Mouse (Mus musculus): ENCODE results near the gene Sec24a. TPM values are rescaled to one million over a fixed set of nuclear protein-coding genes. Genes with fewer than 3 reads are reported as not detected.

The Sec24a gene
- total RNA-seq, 1 experiment, result 10.9 TPM

DNA sequence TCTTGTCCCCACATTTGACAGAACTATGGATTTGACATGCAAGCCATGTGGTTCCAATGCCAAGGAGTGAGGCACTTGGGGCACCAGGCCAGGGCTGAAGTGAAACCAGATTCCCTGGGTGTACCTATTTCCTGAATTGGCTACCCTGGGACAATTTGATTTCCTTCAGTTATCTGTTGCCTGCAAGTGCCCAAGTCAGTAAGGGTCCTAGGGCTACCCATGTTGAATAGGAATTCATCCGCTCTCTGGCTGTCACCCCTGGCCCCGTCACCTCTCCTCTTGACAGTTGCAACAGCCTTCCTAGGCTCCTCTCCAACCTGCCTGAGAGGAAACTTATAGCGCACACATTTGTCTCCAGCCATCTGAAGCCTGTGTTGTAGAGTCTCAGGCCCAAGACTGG is 108.5 kb downstream of the Sec24a start:
- in situ Hi-C loops (cut with MboI; ENCODE audit: low sequenced_read_pairs in 2 of 2, unreplicated experiment in 2 of 2), result no loop called here

GRCm38 (mm10) chr11:51653736-51654135 is 109.7 kb downstream of the Sec24a start:
- no peak overlapping the region for H3K27ac ChIP-seq (ENCODE audit: insufficient read depth, low read depth, low read length, poor library complexity, severe bottlenecking)
- H3K4me1 ChIP-seq (ENCODE audit: control insufficient read depth in 2 of 2, insufficient read depth in 2 of 2, low read length in 2 of 2, poor library complexity in 1 of 2), result peaks cover 1 to 9% of the 10 kb centered on the region in 2 experiments; a peak in 3 of 4 replicates
- no peak overlapping the region for H3K4me3 ChIP-seq (ENCODE audit: insufficient read depth in 1 of 2, low read depth in 1 of 2, low read length in 2 of 2, poor library complexity in 1 of 2, severe bottlenecking in 1 of 2)
- H3K9ac ChIP-seq (ENCODE audit: insufficient read depth, low read depth, low read length, poor library complexity, severe bottlenecking), result no peak overlapping the region
- TF ChIP-seq MAFK (IDR thresholded peaks at IDR 0.05; ENCODE audit: insufficient read depth, low read depth, low read length) (no peak), ZNF384 (IDR thresholded peaks at IDR 0.05; ENCODE audit: low read depth, low read length) (no peak), CHD2 (IDR thresholded peaks at IDR 0.05; ENCODE audit: low read depth, low read length) (no peak), ZC3H11A (IDR thresholded peaks at IDR 0.05; ENCODE audit: borderline replicate concordance, low read depth, low read length) (no peak), HCFC1 (IDR thresholded peaks at IDR 0.05; ENCODE audit: borderline replicate concordance, insufficient read depth, low read length) (no peak)
- in situ Hi-C loops (cut with MboI; ENCODE audit: low sequenced_read_pairs in 2 of 2, unreplicated experiment in 2 of 2), result no loop called here
- no peaks in the 10 kb centered on the region for H3K9me3 ChIP-seq (ENCODE audit: control insufficient read depth, insufficient read depth, low read depth, low read length)
- peaks cover 31% of the 10 kb centered on the region for H3K36me3 ChIP-seq (ENCODE audit: control insufficient read depth, insufficient read depth, low read length, poor library complexity, severe bottlenecking)
- DNase-seq (ENCODE audit: low read depth, low spot score), result no peak

More for the DNA sequence above, 108.5 kb downstream of the Sec24a start:
- TF ChIP-seq ZC3H11A (IDR thresholded peaks at IDR 0.05; ENCODE audit: borderline replicate concordance, low read depth, low read length) (no peak), HCFC1 (IDR thresholded peaks at IDR 0.05; ENCODE audit: borderline replicate concordance, insufficient read depth, low read length) (no peak), MAFK (IDR thresholded peaks at IDR 0.05; ENCODE audit: insufficient read depth, low read depth, low read length) (no peak), ZNF384 (IDR thresholded peaks at IDR 0.05; ENCODE audit: low read depth, low read length) (no peak), CHD2 (IDR thresholded peaks at IDR 0.05; ENCODE audit: low read depth, low read length) (no peak)
- no peaks in the 10 kb centered on the region for H3K9me3 ChIP-seq (ENCODE audit: control insufficient read depth, insufficient read depth, low read depth, low read length)
- peaks cover under 1 to 11% of the 10 kb centered on the region in 2 experiments; a peak in 3 of 4 replicates for H3K4me1 ChIP-seq (ENCODE audit: control insufficient read depth in 2 of 2, insufficient read depth in 2 of 2, low read length in 2 of 2, poor library complexity in 1 of 2)
- H3K27ac ChIP-seq (ENCODE audit: insufficient read depth, low read depth, low read length, poor library complexity, severe bottlenecking), result no peak overlapping the region
- H3K36me3 ChIP-seq (ENCODE audit: control insufficient read depth, insufficient read depth, low read length, poor library complexity, severe bottlenecking), result peaks cover 31% of the 10 kb centered on the region
- H3K4me3 ChIP-seq (ENCODE audit: insufficient read depth in 1 of 2, low read depth in 1 of 2, low read length in 2 of 2, poor library complexity in 1 of 2, severe bottlenecking in 1 of 2), result no peak overlapping the region
- no peak for DNase-seq (ENCODE audit: low read depth, low spot score)
- H3K9ac ChIP-seq (ENCODE audit: insufficient read depth, low read depth, low read length, poor library complexity, severe bottlenecking), result no peak overlapping the region

GRCm38 (mm10) chr11:51652889-51653418 is 110.5 kb downstream of the Sec24a start:
- DNase-seq (ENCODE audit: low read depth, low spot score), result no peak
- TF ChIP-seq ZC3H11A (IDR thresholded peaks at IDR 0.05; ENCODE audit: borderline replicate concordance, low read depth, low read length) (no peak), MAFK (IDR thresholded peaks at IDR 0.05; ENCODE audit: insufficient read depth, low read depth, low read length) (no peak), HCFC1 (IDR thresholded peaks at IDR 0.05; ENCODE audit: borderline replicate concordance, insufficient read depth, low read length) (no peak), ZNF384 (IDR thresholded peaks at IDR 0.05; ENCODE audit: low read depth, low read length) (no peak), CHD2 (IDR thresholded peaks at IDR 0.05; ENCODE audit: low read depth, low read length) (no peak)
- Histone ChIP-seq H3K9me3 (ENCODE audit: control insufficient read depth, insufficient read depth, low read depth, low read length) (no peaks in the 10 kb centered on the region), H3K27ac (ENCODE audit: insufficient read depth, low read depth, low read length, poor library complexity, severe bottlenecking) (no peak overlapping the region), H3K4me1 (ENCODE audit: control insufficient read depth in 2 of 2, insufficient read depth in 2 of 2, low read length in 2 of 2, poor library complexity in 1 of 2) (peaks cover 5 to 11% of the 10 kb centered on the region in 2 experiments; a peak in 3 of 4 replicates), H3K4me3 (ENCODE audit: insufficient read depth in 1 of 2, low read depth in 1 of 2, low read length in 2 of 2, poor library complexity in 1 of 2, severe bottlenecking in 1 of 2) (no peak overlapping the region), H3K36me3 (ENCODE audit: control insufficient read depth, insufficient read depth, low read length, poor library complexity, severe bottlenecking) (peaks cover 31% of the 10 kb centered on the region), H3K9ac (ENCODE audit: insufficient read depth, low read depth, low read length, poor library complexity, severe bottlenecking) (no peak overlapping the region)
- in situ Hi-C loops (cut with MboI; ENCODE audit: low sequenced_read_pairs in 2 of 2, unreplicated experiment in 2 of 2), result no loop called here

GRCm38 (mm10) chr11:51650691-51651515 is 112.5 kb downstream of the Sec24a start, which contains the start of the genes N4bp3 and D930048N14Rik:
Gene N4bp3 (minus strand): TSS chr11:51650842.
Gene D930048N14Rik (plus strand): TSS chr11:51650954.
- in situ Hi-C loops (cut with MboI; ENCODE audit: low sequenced_read_pairs in 2 of 2, unreplicated experiment in 2 of 2), result no loop called here
- H3K9me3 ChIP-seq (ENCODE audit: control insufficient read depth, insufficient read depth, low read depth, low read length), result no peaks in the 10 kb centered on the region
- DNase-seq (ENCODE audit: low read depth, low spot score), result no peak
- peak within 1 kb of the TSS; percentile 80 for H3K9ac ChIP-seq (ENCODE audit: insufficient read depth, low read depth, low read length, poor library complexity, severe bottlenecking)
- peaks cover 21% of the 10 kb centered on the region for H3K36me3 ChIP-seq (ENCODE audit: control insufficient read depth, insufficient read depth, low read length, poor library complexity, severe bottlenecking)
- H3K4me3 ChIP-seq (ENCODE audit: insufficient read depth in 1 of 2, low read depth in 1 of 2, low read length in 2 of 2, poor library complexity in 1 of 2, severe bottlenecking in 1 of 2), result peak within 1 kb of the TSS; percentile 77 to 83
- H3K4me1 ChIP-seq (ENCODE audit: control insufficient read depth in 2 of 2, insufficient read depth in 2 of 2, low read length in 2 of 2, poor library complexity in 1 of 2), result peaks cover 9 to 25% of the 10 kb centered on the region in 2 experiments
- TF ChIP-seq CHD2 (IDR thresholded peaks at IDR 0.05; ENCODE audit: low read depth, low read length) (no peak), HCFC1 (IDR thresholded peaks at IDR 0.05; ENCODE audit: borderline replicate concordance, insufficient read depth, low read length) (no peak), ZNF384 (IDR thresholded peaks at IDR 0.05; ENCODE audit: low read depth, low read length) (no peak), ZC3H11A (IDR thresholded peaks at IDR 0.05; ENCODE audit: borderline replicate concordance, low read depth, low read length) (no peak), MAFK (IDR thresholded peaks at IDR 0.05; ENCODE audit: insufficient read depth, low read depth, low read length) (no peak)
- H3K27ac ChIP-seq (ENCODE audit: insufficient read depth, low read depth, low read length, poor library complexity, severe bottlenecking), result peak within 1 kb of the TSS; percentile 37; the same call in 1 of the 2 replicates
